Mouse (Mus musculus) hindbrain, embryonic 12.5 days (tissue): ENCODE data around the gene Arid3b. TPM values are rescaled to one million over a fixed set of nuclear protein-coding genes. Genes with fewer than 3 reads are reported as not detected.

Source experiments
- ATAC-seq: fragments of 200-750 bp; cut with Nextera tagmentation; 2 replicates; pipeline ENCODE4 v1.8.0; 2017; ENCODE audit warnings: moderate TSS enrichment; ENCODE audit not compliant: low FRiP score
- H3K27ac ChIP-seq: fragments of 300-500 bp; sonication (generic); 2 replicates; pipeline ENCODE4 v1.5.1; 2016; ENCODE audit warnings: mild to moderate bottlenecking
- H3K27me3 ChIP-seq: fragments of 300-500 bp; sonication (generic); 2 replicates; pipeline ENCODE4 v1.6.1; 2016; ENCODE audit warnings: mild to moderate bottlenecking
- H3K36me3 ChIP-seq: fragments of 300-500 bp; sonication (generic); 2 replicates; pipeline ENCODE4 v1.6.1; 2016; ENCODE audit warnings: mild to moderate bottlenecking
- H3K4me1 ChIP-seq: fragments of 300-500 bp; sonication (generic); 2 replicates; pipeline ENCODE4 v1.6.1; 2016
- H3K4me2 ChIP-seq: fragments of 300-500 bp; sonication (generic); replicated peaks from 2 replicates; pipeline ENCODE4 v1.6.1; 2016; ENCODE audit warnings: mild to moderate bottlenecking
- H3K4me3 ChIP-seq: fragments of 300-500 bp; sonication (generic); 2 replicates; pipeline ENCODE4 v1.5.1; 2016; ENCODE audit warnings: mild to moderate bottlenecking
- H3K9ac ChIP-seq: fragments of 300-500 bp; sonication (generic); 2 replicates; pipeline ENCODE4 v1.6.1; 2016; ENCODE audit warnings: mild to moderate bottlenecking, moderate library complexity
- H3K9me3 ChIP-seq: fragments of 300-500 bp; sonication (generic); replicated peaks from 2 replicates; pipeline ENCODE4 v1.6.1; 2016; ENCODE audit warnings: mild to moderate bottlenecking
- WGBS: fragments of 180-500 bp; shearing (Covaris S2); methylation state at CpG from one replicate; pipeline ENCODE4 v1.1.7; 2016; 5-methylcytosine and 5-hydroxymethylcytosine counted together
- polyA plus RNA-seq: library from polyadenylated mRNA; unstranded; fragments of >200 nt; fragmentation: Nextera tagmentation; extraction: Ambion mirVana; gene quantifications from 2 replicates; pipeline ENCODE4 v1.2.1, GENCODE M21; 2016

Gene Arid3b
- polyA plus RNA-seq, 1 experiment from 2014 or later, result 22.9 TPM

DNA sequence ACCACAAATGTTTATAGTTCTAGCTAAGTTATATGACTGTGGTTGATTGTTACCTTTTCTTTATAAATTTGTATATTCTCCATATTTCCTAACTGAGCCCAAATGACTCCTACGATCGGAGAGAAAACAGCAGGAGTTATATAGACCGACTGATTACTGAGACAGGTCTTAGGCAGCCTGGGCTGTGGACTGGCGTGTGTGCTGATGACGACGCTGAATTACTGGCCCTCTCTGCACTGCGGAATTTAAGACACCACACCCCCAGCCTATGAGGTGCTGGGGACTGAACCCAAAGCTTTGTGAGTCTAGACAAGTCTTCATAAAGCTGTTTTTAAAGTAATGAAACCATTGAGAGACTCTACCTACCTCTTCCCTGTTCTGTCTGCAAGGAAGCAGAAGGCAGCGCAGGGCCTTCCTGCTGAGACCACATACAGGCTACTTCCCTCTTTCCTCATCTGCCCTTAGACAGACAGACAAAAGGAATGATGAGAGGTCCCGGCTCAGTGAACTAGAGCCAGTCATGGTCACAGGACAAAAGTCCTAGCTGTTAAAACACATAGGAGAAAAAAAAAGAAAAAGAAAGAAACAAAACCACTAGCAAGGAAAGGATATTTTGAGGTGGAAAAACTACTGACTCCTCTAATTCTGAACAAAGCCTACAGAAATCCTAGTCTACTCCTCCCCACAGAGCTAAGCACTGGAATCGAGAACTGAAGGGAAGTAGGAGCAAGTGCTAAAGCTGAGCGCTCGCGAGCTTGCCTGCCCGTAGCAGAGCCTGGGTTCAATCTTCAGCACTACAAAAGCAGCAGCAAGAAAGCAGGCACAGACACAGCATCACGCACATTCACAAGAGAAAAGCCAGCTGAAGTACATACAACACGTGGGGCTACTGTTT lies 16.2 kb downstream of the Arid3b start:
- Histone ChIP-seq H3K9ac (peak overlapping the region; percentile 18; the same call in 1 of the 2 replicates), H3K4me2 (no peak overlapping the region), H3K4me3 (no peak overlapping the region), H3K4me1 (peaks cover 39% of the 10 kb centered on the region), H3K36me3 (0 out of 2 replicates have a peak, but pooled peaks cover under 1% of the 10 kb centered on the region), H3K27me3 (no peaks in the 10 kb centered on the region), H3K9me3 (no peaks in the 10 kb centered on the region), H3K27ac (peak overlapping the region; percentile 44; the same call in 1 of the 2 replicates)
- no peak for ATAC-seq
- 25% methylated on average over 16 of the region's 16 CpGs for WGBS

DNA sequence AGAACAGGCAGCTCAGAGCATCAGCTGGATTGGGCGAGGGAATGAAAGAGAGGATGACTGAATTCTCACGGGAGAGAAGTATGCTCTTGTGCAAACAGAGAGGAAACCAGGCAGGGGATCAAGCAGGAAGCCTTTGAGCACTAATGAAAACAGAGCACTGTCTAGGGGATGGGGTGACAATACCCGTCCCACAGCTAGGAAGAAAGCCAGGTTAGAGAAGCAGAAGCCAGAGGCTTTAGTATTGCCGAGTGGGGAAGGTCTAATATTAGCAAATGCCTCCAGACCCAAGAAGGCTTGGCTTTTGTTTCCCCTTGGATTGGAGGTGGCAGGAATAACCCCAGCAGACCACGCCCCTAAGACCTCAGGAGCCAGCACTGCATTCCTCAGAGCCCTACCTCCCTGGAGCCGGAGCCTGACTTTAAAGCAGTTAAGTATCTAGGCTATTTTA lies 19.3 kb downstream of the Arid3b start:
- Histone ChIP-seq H3K27me3 (no peaks in the 10 kb centered on the region), H3K4me2 (peak overlapping the region; percentile 27; the same call in 1 of the 2 replicates), H3K9ac (no peak overlapping the region), H3K27ac (peak overlapping the region; percentile 70), H3K4me3 (no peak overlapping the region), H3K4me1 (peaks cover 64% of the 10 kb centered on the region), H3K9me3 (no peaks in the 10 kb centered on the region), H3K36me3 (no peaks in the 10 kb centered on the region)
- 9% methylated on average over 6 of the region's 6 CpGs for WGBS
- ATAC-seq, result no peak

DNA sequence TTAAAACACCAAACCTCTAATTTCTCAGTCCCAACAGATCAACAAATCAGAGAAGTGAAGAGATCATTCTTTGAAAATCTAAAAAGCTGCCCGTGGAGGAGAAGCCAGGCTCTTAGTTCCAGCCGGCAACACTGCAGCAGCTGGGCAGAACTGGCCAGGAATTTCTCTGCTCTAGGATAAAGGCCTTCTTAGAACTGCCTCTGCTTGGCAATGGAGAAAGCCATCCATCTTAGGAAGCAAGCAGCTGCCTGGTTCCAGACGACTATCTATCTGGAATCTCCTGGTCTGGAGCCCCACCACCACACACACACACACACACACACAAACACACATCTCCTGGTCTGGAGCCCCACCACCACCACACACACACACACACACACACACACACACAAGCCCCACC lies 21.7 kb downstream of the Arid3b start:
- H3K4me2 ChIP-seq, result no peak overlapping the region
- WGBS, result 17% methylated on average over 3 of the region's 3 CpGs
- H3K9ac ChIP-seq, result 0 out of 2 replicates have a peak overlapping the region, but pooled peaks have one; percentile 2
- no peaks in the 10 kb centered on the region for H3K36me3 ChIP-seq
- peaks cover 70% of the 10 kb centered on the region for H3K4me1 ChIP-seq
- 0 out of 2 replicates have a peak overlapping the region, but pooled peaks have one; percentile 25 for H3K27ac ChIP-seq
- H3K4me3 ChIP-seq, result no peak overlapping the region
- no peaks in the 10 kb centered on the region for H3K9me3 ChIP-seq
- no peak for ATAC-seq
- no peaks in the 10 kb centered on the region for H3K27me3 ChIP-seq

DNA sequence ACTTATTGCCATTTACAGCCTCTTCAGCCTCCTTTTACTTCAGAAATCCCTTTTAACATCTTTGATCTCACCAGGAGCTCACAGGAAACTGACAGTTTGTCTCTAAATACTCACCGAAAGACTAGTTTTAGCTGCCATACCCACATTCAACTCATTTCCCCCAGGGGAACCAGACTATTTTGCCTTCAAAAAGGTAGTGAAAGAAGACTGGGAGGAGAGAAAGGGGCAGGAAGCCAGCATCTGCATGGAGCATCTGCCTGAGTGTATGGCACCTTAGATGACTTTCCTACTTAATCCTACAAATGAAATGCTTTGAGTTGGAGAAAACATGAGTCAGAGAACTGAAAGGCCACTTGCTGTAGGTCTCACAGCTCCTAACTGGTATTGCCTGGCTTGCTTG lies 22.6 kb downstream of the Arid3b start:
- 29% methylated on average over 1 of the region's 1 CpGs for WGBS
- ATAC-seq, result no peak
- H3K36me3 ChIP-seq, result no peaks in the 10 kb centered on the region
- H3K4me2 ChIP-seq, result no peak overlapping the region
- no peak overlapping the region for H3K4me3 ChIP-seq
- H3K9me3 ChIP-seq, result no peaks in the 10 kb centered on the region
- H3K9ac ChIP-seq, result no peak overlapping the region
- H3K4me1 ChIP-seq, result peaks cover 79% of the 10 kb centered on the region
- H3K27me3 ChIP-seq, result no peaks in the 10 kb centered on the region
- no peak overlapping the region for H3K27ac ChIP-seq

DNA sequence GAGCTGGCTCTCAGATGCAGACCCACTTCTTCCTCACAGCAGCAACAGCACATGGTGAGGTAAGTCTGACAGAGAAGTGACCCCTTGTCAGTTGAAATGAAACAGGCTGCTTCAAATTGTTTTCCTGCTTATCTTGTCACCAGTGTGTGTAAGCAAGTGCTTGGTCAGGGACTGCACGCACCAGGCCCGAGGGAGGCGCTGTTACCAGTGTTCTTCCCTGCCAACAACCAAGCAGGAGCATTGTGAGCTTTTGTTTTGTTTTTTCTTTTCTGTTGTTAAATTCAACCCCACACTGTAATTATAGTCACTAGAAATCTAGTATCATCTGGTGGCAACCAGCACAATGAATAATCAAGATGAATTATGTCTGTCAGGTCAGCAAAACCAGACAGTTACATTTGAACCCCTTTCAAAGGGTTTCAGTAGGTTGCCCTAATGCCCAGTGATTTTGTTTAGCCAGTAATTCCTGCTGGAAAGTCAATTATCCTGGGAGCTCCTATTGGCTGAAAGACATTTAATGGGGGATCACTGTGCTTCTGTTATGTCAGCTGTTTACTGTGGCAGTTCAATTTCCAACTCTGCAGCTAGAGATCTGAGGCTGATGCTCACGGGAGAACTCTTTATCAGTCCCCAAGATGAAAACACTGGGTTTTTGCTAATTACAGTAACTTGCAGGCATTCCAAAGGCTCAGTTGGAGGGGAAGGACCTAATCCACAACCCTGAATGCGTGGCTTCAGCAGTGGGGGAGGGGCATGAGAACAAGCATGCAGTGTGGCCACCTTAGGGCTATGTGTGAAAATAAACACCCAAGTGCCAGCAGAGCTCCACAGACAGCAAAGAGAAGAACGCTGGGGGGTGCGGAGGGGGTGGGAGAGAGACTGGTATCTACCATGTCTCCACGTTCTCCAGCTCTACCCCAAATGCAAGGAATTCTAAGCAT lies 24.5 kb downstream of the Arid3b start:
- Histone ChIP-seq H3K36me3 (0 out of 2 replicates have a peak, but pooled peaks cover 4% of the 10 kb centered on the region), H3K4me2 (no peak overlapping the region; the same call in 1 of the 2 replicates), H3K9ac (no peak overlapping the region), H3K4me3 (no peak overlapping the region), H3K4me1 (peaks cover 85% of the 10 kb centered on the region), H3K9me3 (no peaks in the 10 kb centered on the region), H3K27ac (peak overlapping the region; percentile 70), H3K27me3 (no peaks in the 10 kb centered on the region)
- ATAC-seq, result no peak
- WGBS, result 40% methylated on average over 8 of the region's 8 CpGs

DNA sequence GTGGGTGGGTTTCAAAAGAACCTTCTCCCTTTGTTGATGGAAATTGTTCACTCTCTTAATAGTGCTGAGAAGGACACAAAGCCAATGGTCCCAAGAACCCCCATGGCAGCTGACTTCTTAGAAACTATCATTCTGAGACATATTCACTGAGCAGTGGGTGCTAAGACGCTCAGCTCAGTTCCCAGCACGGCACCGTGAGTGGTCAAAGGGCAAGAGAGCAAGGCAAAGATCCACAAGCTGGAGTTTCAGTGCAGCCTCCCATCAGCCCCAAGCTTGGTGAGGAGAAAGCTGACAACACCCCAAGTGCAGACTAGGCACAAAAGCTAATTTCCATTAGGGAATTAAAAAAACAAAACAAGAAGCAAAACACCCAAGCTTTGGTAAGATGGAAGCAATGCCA lies 25.9 kb downstream of the Arid3b start:
- Histone ChIP-seq H3K4me2 (no peak overlapping the region), H3K27me3 (no peaks in the 10 kb centered on the region), H3K9me3 (no peaks in the 10 kb centered on the region), H3K4me1 (peaks cover 89% of the 10 kb centered on the region), H3K9ac (no peak overlapping the region), H3K36me3 (0 out of 2 replicates have a peak, but pooled peaks cover 5% of the 10 kb centered on the region), H3K27ac (no peak overlapping the region; the same call in 1 of the 2 replicates), H3K4me3 (no peak overlapping the region)
- ATAC-seq, result no peak
- 58% methylated on average over 3 of the region's 3 CpGs for WGBS

DNA sequence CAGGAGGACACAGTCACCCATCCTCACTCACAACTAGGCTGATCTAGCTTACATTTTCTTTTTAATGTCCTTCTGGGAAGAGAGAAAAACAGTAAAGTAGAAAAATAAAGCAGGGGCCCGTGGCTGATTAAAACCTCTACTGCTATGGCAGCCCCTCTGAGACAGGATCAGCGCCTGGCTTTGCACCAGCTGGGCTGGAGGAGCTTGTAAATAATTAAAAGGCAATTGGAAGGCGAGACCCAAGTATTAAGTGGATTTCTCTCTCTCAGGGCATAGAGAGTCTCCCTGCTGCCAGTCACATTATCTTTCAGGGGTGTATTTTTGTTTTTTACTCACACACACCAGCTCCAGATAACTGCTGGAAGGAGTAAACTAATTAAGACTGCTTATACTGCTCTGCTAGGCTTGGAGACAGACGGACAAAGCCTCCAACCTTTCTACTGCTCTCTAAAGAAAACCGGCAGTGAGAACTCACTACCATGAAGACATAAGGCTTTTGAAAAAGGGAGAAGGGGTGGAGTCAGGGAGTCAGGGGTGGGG lies 27.8 kb downstream of the Arid3b start:
- Histone ChIP-seq H3K27ac (peak overlapping the region; percentile 46), H3K9ac (no peak overlapping the region), H3K4me2 (no peak overlapping the region), H3K9me3 (no peaks in the 10 kb centered on the region), H3K4me3 (no peak overlapping the region), H3K27me3 (no peaks in the 10 kb centered on the region), H3K4me1 (peaks cover 87% of the 10 kb centered on the region), H3K36me3 (0 out of 2 replicates have a peak, but pooled peaks cover 5% of the 10 kb centered on the region)
- ATAC-seq, result no peak
- 42% methylated on average over 5 of the region's 5 CpGs for WGBS

DNA sequence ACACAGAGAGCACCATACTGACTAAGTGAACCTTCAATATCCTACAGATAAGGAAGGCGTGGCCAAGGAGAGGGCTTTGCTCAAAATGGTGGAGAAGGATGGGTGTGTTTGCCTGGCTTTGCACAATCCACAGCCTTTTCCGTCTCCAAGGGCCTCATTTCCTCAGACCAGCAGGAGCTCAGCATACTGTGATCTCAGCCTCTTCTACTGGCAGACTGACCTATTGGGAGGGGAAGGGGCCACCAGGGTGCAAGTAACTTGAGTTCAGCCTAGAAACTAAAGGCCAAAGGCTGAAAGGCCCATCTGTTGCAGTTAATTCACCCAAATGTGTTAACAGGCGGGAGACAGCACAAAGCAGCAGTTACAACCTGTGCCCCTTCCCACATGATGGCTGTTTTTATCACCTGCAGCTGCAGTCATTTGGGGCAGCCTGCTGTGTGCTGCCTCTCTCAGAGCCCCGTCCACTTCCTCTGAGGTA lies 29.4 kb downstream of the Arid3b start:
- 0 out of 2 replicates have a peak, but pooled peaks cover 5% of the 10 kb centered on the region for H3K36me3 ChIP-seq
- ATAC-seq, result no peak
- no peaks in the 10 kb centered on the region for H3K9me3 ChIP-seq
- no peak overlapping the region for H3K4me3 ChIP-seq
- 51% methylated on average over 4 of the region's 4 CpGs for WGBS
- no peak overlapping the region for H3K9ac ChIP-seq
- H3K27me3 ChIP-seq, result no peaks in the 10 kb centered on the region
- H3K4me2 ChIP-seq, result no peak overlapping the region
- no peak overlapping the region for H3K27ac ChIP-seq
- peaks cover 86% of the 10 kb centered on the region for H3K4me1 ChIP-seq

DNA sequence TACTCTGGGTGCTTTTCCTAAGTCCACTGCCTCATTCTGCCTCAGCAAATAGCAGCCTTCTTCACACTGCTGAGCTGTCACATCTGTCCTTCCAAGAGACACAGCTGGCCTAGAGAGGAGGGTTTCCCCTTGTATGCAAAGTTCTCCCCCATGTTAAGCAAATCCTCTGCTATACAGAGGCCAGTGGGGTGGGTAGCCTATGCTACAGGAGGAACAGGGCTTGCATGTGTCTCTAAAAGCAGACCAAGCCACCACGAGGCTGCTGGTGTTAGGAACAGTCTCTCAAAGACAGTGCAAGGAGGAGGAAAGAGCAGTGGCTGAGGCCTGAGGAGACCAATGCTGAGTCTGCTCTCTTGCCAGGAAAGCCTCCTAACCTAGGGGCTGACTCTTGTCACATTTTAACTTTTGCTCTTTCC lies 30.5 kb downstream of the Arid3b start:
- Histone ChIP-seq H3K36me3 (peaks cover 13% of the 10 kb centered on the region), H3K27me3 (no peaks in the 10 kb centered on the region), H3K9me3 (no peaks in the 10 kb centered on the region), H3K4me1 (peaks cover 74% of the 10 kb centered on the region), H3K4me2 (no peak overlapping the region), H3K27ac (no peak overlapping the region), H3K4me3 (no peak overlapping the region), H3K9ac (no peak overlapping the region)
- 39% methylated on average over 1 of the region's 1 CpGs for WGBS
- no peak for ATAC-seq

DNA sequence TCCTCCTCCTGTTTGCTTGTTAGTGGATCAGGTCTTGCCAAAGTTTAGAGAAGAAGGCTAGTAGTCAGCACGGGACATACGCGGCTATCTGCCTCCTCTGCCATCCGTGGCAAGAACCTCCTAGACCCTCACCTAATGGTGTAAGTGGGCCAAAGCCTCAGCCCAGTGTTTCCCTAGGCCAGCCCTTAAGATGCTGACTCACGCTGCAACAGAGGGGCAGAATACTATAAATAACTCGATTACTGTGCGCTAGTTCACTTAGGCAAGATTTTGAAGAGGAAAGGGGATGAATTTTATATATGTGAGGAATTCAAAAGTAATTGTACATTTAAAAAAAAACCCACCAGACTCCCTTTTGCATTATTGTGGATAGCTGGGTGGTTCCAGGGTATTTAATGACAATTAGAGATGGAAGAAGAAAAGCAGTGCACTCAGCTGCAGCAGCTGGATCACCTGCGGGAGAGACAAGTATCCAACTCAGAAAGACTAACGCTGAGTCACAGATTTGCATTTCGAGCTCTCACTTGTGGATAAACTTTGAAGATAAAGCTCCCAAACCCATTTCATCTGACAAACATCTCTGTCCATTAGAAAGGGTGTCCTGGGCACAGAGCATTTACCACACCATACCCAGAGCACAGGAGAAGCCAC lies 31.4 kb downstream of the Arid3b start:
- Histone ChIP-seq H3K27me3 (no peaks in the 10 kb centered on the region), H3K9me3 (no peaks in the 10 kb centered on the region), H3K4me3 (no peak overlapping the region), H3K4me1 (peaks cover 69% of the 10 kb centered on the region), H3K4me2 (no peak overlapping the region), H3K9ac (no peak overlapping the region), H3K36me3 (peaks cover 16% of the 10 kb centered on the region), H3K27ac (no peak overlapping the region)
- no peak for ATAC-seq
- 77% methylated on average over 10 of the region's 10 CpGs for WGBS

DNA sequence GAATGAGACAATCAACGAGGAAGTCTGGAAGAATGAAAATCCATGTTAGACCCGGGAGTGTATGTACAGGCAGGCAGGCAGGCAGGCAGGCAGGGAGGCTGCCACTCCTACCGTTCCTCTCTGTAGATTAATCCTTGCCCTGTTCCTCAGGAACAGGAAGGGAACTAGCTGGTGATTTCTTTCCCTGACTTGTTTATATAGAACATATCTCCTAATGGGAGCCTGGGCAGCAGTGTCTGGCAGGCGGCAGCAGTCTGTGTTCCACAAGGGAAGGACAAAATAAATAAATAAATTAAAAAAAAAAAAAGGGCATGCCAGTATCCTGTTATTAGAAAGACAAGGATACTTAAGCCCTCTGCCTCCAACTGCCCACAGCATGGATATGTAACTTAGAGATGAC lies 32.8 kb downstream of the Arid3b start:
- ATAC-seq, result no peak
- Histone ChIP-seq H3K9me3 (no peaks in the 10 kb centered on the region), H3K27ac (peak overlapping the region; percentile 71), H3K27me3 (no peaks in the 10 kb centered on the region), H3K4me2 (no peak overlapping the region), H3K36me3 (peaks cover 16% of the 10 kb centered on the region), H3K4me3 (no peak overlapping the region), H3K9ac (no peak overlapping the region; the same call in 1 of the 2 replicates), H3K4me1 (peaks cover 65% of the 10 kb centered on the region)
- 7% methylated on average over 4 of the region's 4 CpGs for WGBS
